Mouse (Mus musculus) testis, adult 2 months (tissue): ENCODE data around the gene Vsig2.

Experiments used
- CTCF ChIP-seq: fragments of 200-500 bp; IDR thresholded peaks from 2 replicates; pipeline ENCODE4 v1.5.1; 2012; ENCODE audit warnings: low read depth, mild to moderate bottlenecking, inconsistent platforms, low read length, moderate library complexity; ENCODE audit not compliant: control insufficient read depth, insufficient read depth, insufficient replicate concordance
- POLR2A ChIP-seq: fragments of 200-500 bp; IDR thresholded peaks from 2 replicates; pipeline ENCODE4 v1.6.1; 2012; ENCODE audit warnings: low read depth, mild to moderate bottlenecking, inconsistent platforms, low read length, moderate library complexity; ENCODE audit not compliant: control insufficient read depth

DNA sequence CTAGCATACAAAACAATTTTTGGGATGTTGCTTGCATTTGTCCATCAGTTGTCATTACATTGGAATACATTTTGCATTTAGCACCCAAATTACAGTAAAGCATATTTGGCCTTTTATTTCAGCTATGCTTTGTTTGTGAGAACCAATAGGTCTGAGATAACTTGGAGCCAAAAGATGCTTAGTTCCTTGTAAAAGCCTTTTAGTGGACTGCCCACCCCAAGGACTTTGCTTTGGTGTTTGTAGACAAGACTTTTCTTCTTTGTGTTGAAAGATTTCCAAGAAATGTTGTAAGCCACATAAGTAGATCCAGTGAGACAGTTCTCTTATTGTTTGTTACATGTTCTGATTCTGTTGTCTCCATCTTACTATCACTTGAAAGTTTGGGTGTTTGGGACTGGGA, 42.7 kb upstream of the Vsig2 start:
- no peak for TF ChIP-seq CTCF
- TF ChIP-seq POLR2A: no peak
